ENCODE assay signal across 25 mouse cellular contexts in the genomic region with DNA sequence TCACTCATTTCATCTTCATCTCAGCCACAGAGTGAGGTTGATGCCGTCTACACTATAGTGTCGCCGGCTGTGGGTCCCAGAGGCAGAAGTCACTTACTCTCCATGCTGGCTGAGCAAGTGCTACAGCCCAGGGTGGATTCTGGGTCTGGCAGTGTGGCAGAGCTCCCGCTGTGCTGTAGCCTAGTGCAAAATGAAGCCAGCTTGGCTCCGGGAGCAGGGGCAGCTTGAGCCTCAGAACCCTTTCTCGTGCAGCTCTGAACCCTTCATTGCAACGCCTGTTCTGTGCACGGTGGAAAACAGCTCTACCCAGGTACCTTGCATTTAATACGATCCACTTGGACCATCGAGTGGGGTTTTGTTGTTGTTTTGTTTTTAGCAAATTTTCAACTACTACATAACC. TPM values are rescaled to one million over a fixed set of nuclear protein-coding genes. Genes with fewer than 3 reads are reported as not detected.
A peak's percentile ranks its signal among the peaks of the same experiment; 100 is the strongest.
DNase-seq lines count a peak whose midpoint lies in the region; ATAC-seq and TF ChIP-seq lines count a peak whose summit lies in the region.
"Had no signal": no experiment of that assay in that cellular context is flagged by ENCODE, and none has a peak within 500 bp of the region (broad histone marks: within the 10 kb centered on the region; RNA-seq: fewer than 3 reads in every experiment).

No protein-coding gene starts in this region.

- H3K4me1 ChIP-seq in neural tube, embryonic 13.5 days (replicated peaks) = peaks cover 20% of the 10 kb centered on the region
- H3K4me1 ChIP-seq in cerebellum, adult 2 months (ENCODE audit: control insufficient read depth, insufficient read depth, low read length) = peaks cover 26% of the 10 kb centered on the region
- H3K4me1 ChIP-seq in forebrain, embryonic 14.5 days (ENCODE audit: control insufficient read depth, insufficient read depth, low read length) = no peaks in the 10 kb centered on the region
- H3K4me1 ChIP-seq: embryonic facial prominence, embryonic 10.5 days had no signal

- H3K4me3 ChIP-seq in layer of hippocampus, adult 2 months = no peak overlapping the region
- no peak overlapping the region for H3K4me3 ChIP-seq in neural tube, embryonic 13.5 days
- no peak overlapping the region for H3K4me3 ChIP-seq in cerebellum, adult 2 months (replicated peaks; ENCODE audit: insufficient read depth, low read depth, low read length)
- H3K4me3 ChIP-seq in forebrain, embryonic 14.5 days (ENCODE audit: low read depth, low read length) = no peak overlapping the region
- H3K4me3 ChIP-seq: embryonic facial prominence, embryonic 10.5 days; heart, adult 2 months; heart, embryonic 15.5 days; neural tube, embryonic 12.5 days had no signal

- no peak for TF ChIP-seq POLR2A in cerebellum, adult 2 months (IDR thresholded peaks at IDR 0.05; ENCODE audit: borderline replicate concordance, insufficient read depth, low read length)

- H3K27ac ChIP-seq in layer of hippocampus, adult 2 months = peak overlapping the region; percentile 78
- peak overlapping the region; percentile 71 for H3K27ac ChIP-seq in neural tube, embryonic 13.5 days (replicated peaks)
- peak overlapping the region; percentile 39 for H3K27ac ChIP-seq in cerebellum, adult 2 months (ENCODE audit: insufficient read depth, low read length)
- no peak overlapping the region for H3K27ac ChIP-seq in forebrain, embryonic 14.5 days (ENCODE audit: low read depth, low read length)
- H3K27ac ChIP-seq: embryonic facial prominence, embryonic 10.5 days; heart, embryonic 15.5 days; neural tube, embryonic 12.5 days; stomach, postnatal 0 days had no signal

- no peaks in the 10 kb centered on the region for H3K9me3 ChIP-seq in neural tube, embryonic 13.5 days
- H3K9me3 ChIP-seq in forebrain, embryonic 14.5 days (replicated peaks; ENCODE audit: control insufficient read depth, low read length) = no peaks in the 10 kb centered on the region
- H3K9me3 ChIP-seq: embryonic facial prominence, embryonic 10.5 days; G1E; heart, embryonic 15.5 days; neural tube, embryonic 12.5 days had no signal

- no peak for DNase-seq in layer of hippocampus, adult 2 months (ENCODE audit: low spot score in 2 of 2)
- DNase-seq in layer of hippocampus, postnatal 25 days (ENCODE audit: extremely low spot score in 1 of 2, low spot score in 1 of 2) = no peak
- DNase-seq in neural tube, embryonic 10.5 days (ENCODE audit: extremely low spot score, low spot score) = no peak
- DNase-seq in cerebellum, adult 2 months = peak; percentile 87 to 88
- peak; percentile 86 to 90 for DNase-seq in cerebellum, postnatal 25 days
- no peak for DNase-seq in forebrain, embryonic 14.5 days (ENCODE audit: low spot score)
- no peak for DNase-seq in MN1 (ENCODE audit: low spot score)
- DNase-seq: adrenal gland, adult 2 months; forebrain, postnatal 0 days; gastrocnemius, postnatal 25 days; heart, adult 2 months; heart, postnatal 36 days; kidney, postnatal 25 days; lung, postnatal 4 days; right cerebral cortex, adult 18-20 months had no signal

- TF ChIP-seq CTCF in layer of hippocampus, adult 2 months (conservative IDR thresholded peaks at IDR 0.05) = no peak
- TF ChIP-seq CTCF in cerebellum, adult 2 months (IDR thresholded peaks at IDR 0.05; ENCODE audit: borderline replicate concordance, insufficient read depth, low read depth, low read length) = no peak

- no peak overlapping the region for H3K9ac ChIP-seq in neural tube, embryonic 13.5 days
- no peak overlapping the region for H3K9ac ChIP-seq in forebrain, embryonic 14.5 days (ENCODE audit: low read length)
- H3K9ac ChIP-seq: forebrain, postnatal 0 days; heart, embryonic 15.5 days; neural tube, embryonic 12.5 days had no signal

- 89% methylated on average over 10 of the region's 10 CpGs for WGBS in neural tube, embryonic 13.5 days
- 9% methylated on average over 10 of the region's 10 CpGs for WGBS in cerebellum, adult 2 months
- WGBS in forebrain, embryonic 14.5 days = 85% methylated on average over 10 of the region's 10 CpGs

- ATAC-seq in neural tube, embryonic 13.5 days (ENCODE audit: low read depth) = no peak
- no peak for ATAC-seq in forebrain, embryonic 14.5 days
- ATAC-seq: forebrain, postnatal 0 days; intestine, postnatal 0 days had no signal

- no peak overlapping the region for H3K4me2 ChIP-seq in neural tube, embryonic 13.5 days
- no peak overlapping the region for H3K4me2 ChIP-seq in forebrain, embryonic 14.5 days (ENCODE audit: low read length)
- H3K4me2 ChIP-seq: heart, embryonic 15.5 days; neural tube, embryonic 12.5 days had no signal

- H3K36me3 ChIP-seq in neural tube, embryonic 13.5 days = no peaks in the 10 kb centered on the region
- H3K36me3 ChIP-seq in forebrain, embryonic 14.5 days (ENCODE audit: control insufficient read depth, insufficient read depth, low read length) = no peaks in the 10 kb centered on the region
- H3K36me3 ChIP-seq: embryonic facial prominence, embryonic 10.5 days; G1E; heart, embryonic 15.5 days; neural tube, embryonic 12.5 days had no signal

- H3K27me3 ChIP-seq in neural tube, embryonic 13.5 days = no peaks in the 10 kb centered on the region
- H3K27me3 ChIP-seq in cerebellum, adult 2 months (ENCODE audit: control insufficient read depth, insufficient read depth, low read length) = no peaks in the 10 kb centered on the region
- H3K27me3 ChIP-seq in forebrain, embryonic 14.5 days (replicated peaks; ENCODE audit: control insufficient read depth, insufficient read depth, low read length) = no peaks in the 10 kb centered on the region
- H3K27me3 ChIP-seq: CH12.LX; heart, embryonic 15.5 days; neural tube, embryonic 12.5 days had no signal

RNA-seq across cellular contexts. Expression of a gene that starts 28.8 kb away (rescaled TPM):
- not detected for total RNA-seq in layer of hippocampus, adult 2 months (2021)
- total RNA-seq in layer of hippocampus, postnatal 25 days (2021) = under 1 TPM in 1 of 2 experiments, not detected in 1; 0.16 TPM
- 0.54 and 0.58 TPM in 2 replicates for polyA plus RNA-seq in neural tube, embryonic 13.5 days (2015; fragmentation: Nextera tagmentation; extraction: Ambion mirVana)
- polyA plus RNA-seq in cerebellum, adult 2 months (2012; rRNA removed) = 0.43 and 0.54 TPM in 2 replicates
- 0.29 TPM in 1 of 2 replicates, not detected in the other for polyA plus RNA-seq in forebrain, embryonic 14.5 days (2014; fragmentation: Nextera tagmentation; extraction: Ambion mirVana)
- polyA plus RNA-seq: G1E; limb, embryonic 11.5 days; liver, embryonic 16.5 days had no signal

Comparison
In these comparisons a context has a peak if more than half of its experiments do, and no peak if none do; other contexts are left out.
1. DNase-seq: peak in cerebellum, adult 2 months (2 of 2) and cerebellum, postnatal 25 days (2 of 2); none in layer of hippocampus, adult 2 months (0 of 2), layer of hippocampus, postnatal 25 days (0 of 2), neural tube, embryonic 10.5 days (single experiment), forebrain, embryonic 14.5 days (single experiment) and MN1 (single experiment).